Mouse (Mus musculus): ENCODE results near the gene Thbs4.
"Not testable (repeated sequence)": the region's sequence is repeated elsewhere in the genome, so short reads cannot be mapped to it uniquely, and the experiment has no call there.

Thbs4 gene

GRCm38 (mm10) chr13:92794462-92795214 is at the start of gene Thbs4:
Gene Thbs4 (minus strand): TSS chr13:92794818.
- DNase-seq (ENCODE audit: extremely low read depth, insufficient read length, low spot score) = no peak

GRCm38 (mm10) chr13:92833162-92833561 is 38.5 kb upstream of the Thbs4 start:
- DNase-seq (ENCODE audit: extremely low read depth, insufficient read length, low spot score) = no peak

- DNase-seq (ENCODE audit: extremely low read depth, insufficient read length, low spot score) = no peak
Measured at GRCm38 (mm10) chr13:92828820-92829219, 34.2 kb upstream of the Thbs4 start.

- DNase-seq (ENCODE audit: extremely low read depth, insufficient read length, low spot score) = no peak
Measured at GRCm38 (mm10) chr13:92817357-92817756, 22.7 kb upstream of the Thbs4 start.

GRCm38 (mm10) chr13:92816329-92816728 is 21.7 kb upstream of the Thbs4 start:
- no peak for DNase-seq (ENCODE audit: extremely low read depth, insufficient read length, low spot score)

- not testable (repeated sequence) for DNase-seq (ENCODE audit: extremely low read depth, insufficient read length, low spot score)
Measured at GRCm38 (mm10) chr13:92810592-92810991, 16.0 kb upstream of the Thbs4 start.

- no peak for DNase-seq (ENCODE audit: extremely low read depth, insufficient read length, low spot score)
Measured at GRCm38 (mm10) chr13:92807849-92808248, 13.2 kb upstream of the Thbs4 start.

GRCm38 (mm10) chr13:92806785-92807184 is 12.2 kb upstream of the Thbs4 start:
- DNase-seq (ENCODE audit: extremely low read depth, insufficient read length, low spot score) = no peak

GRCm38 (mm10) chr13:92799306-92799925 is 4.8 kb upstream of the Thbs4 start:
- no peak for DNase-seq (ENCODE audit: extremely low read depth, insufficient read length, low spot score)

GRCm38 (mm10) chr13:92798830-92799229 is 4.2 kb upstream of the Thbs4 start:
- DNase-seq (ENCODE audit: extremely low read depth, insufficient read length, low spot score) = no peak

GRCm38 (mm10) chr13:92793636-92794035 is 982 bp downstream of the Thbs4 start:
- no peak for DNase-seq (ENCODE audit: extremely low read depth, insufficient read length, low spot score)

GRCm38 (mm10) chr13:92791474-92791873 is 3.1 kb downstream of the Thbs4 start:
- no peak for DNase-seq (ENCODE audit: extremely low read depth, insufficient read length, low spot score)

- no peak for DNase-seq (ENCODE audit: extremely low read depth, insufficient read length, low spot score)
Measured at GRCm38 (mm10) chr13:92784311-92784710, 10.3 kb downstream of the Thbs4 start.

- no peak for DNase-seq (ENCODE audit: extremely low read depth, insufficient read length, low spot score)
Measured at GRCm38 (mm10) chr13:92783551-92783950, 11.1 kb downstream of the Thbs4 start.

GRCm38 (mm10) chr13:92780927-92781326 is 13.7 kb downstream of the Thbs4 start:
- DNase-seq (ENCODE audit: extremely low read depth, insufficient read length, low spot score) = no peak

- no peak for DNase-seq (ENCODE audit: extremely low read depth, insufficient read length, low spot score)
Measured at GRCm38 (mm10) chr13:92780076-92780475, 14.5 kb downstream of the Thbs4 start.

- DNase-seq (ENCODE audit: extremely low read depth, insufficient read length, low spot score) = no peak
Measured at GRCm38 (mm10) chr13:92778642-92779041, 16.0 kb downstream of the Thbs4 start.

- DNase-seq (ENCODE audit: extremely low read depth, insufficient read length, low spot score) = no peak
Measured at GRCm38 (mm10) chr13:92775916-92776315, 18.7 kb downstream of the Thbs4 start.

GRCm38 (mm10) chr13:92774887-92775286 is 19.7 kb downstream of the Thbs4 start:
- peak; percentile 23 for DNase-seq (ENCODE audit: extremely low read depth, insufficient read length, low spot score)

GRCm38 (mm10) chr13:92772500-92772899 is 22.1 kb downstream of the Thbs4 start:
- no peak for DNase-seq (ENCODE audit: extremely low read depth, insufficient read length, low spot score)

GRCm38 (mm10) chr13:92771566-92771965 is 23.1 kb downstream of the Thbs4 start:
- no peak for DNase-seq (ENCODE audit: extremely low read depth, insufficient read length, low spot score)
